Mouse (Mus musculus) hindbrain, embryonic 10.5 days (tissue): ENCODE data around the gene Bcat1. TPM values are rescaled to one million over a fixed set of nuclear protein-coding genes. Genes with fewer than 3 reads are reported as not detected.

ENCODE experiments used
- DNase-seq: peaks from one replicate; pipeline ENCODE4 v3.0.0-alpha.2; 2017; ENCODE audit warnings: low spot score
- H3K27ac ChIP-seq: fragments of 300-500 bp; sonication (generic); 2 replicates; pipeline ENCODE4 v1.5.1; 2016; ENCODE audit warnings: mild to moderate bottlenecking, moderate library complexity
- H3K27me3 ChIP-seq: fragments of 300-500 bp; sonication (generic); 2 replicates; pipeline ENCODE4 v1.6.1; 2016; ENCODE audit warnings: mild to moderate bottlenecking; ENCODE audit not compliant: poor library complexity, insufficient read depth, severe bottlenecking
- H3K36me3 ChIP-seq: fragments of 300-500 bp; sonication (generic); 2 replicates; pipeline ENCODE4 v1.6.1; 2016; ENCODE audit warnings: mild to moderate bottlenecking, moderate library complexity
- H3K4me1 ChIP-seq: fragments of 300-500 bp; sonication (generic); replicated peaks from 2 replicates; pipeline ENCODE4 v1.6.1; 2016; ENCODE audit warnings: mild to moderate bottlenecking
- H3K4me3 ChIP-seq: fragments of 300-500 bp; sonication (generic); 2 replicates; pipeline ENCODE4 v1.5.1; 2016; ENCODE audit warnings: mild to moderate bottlenecking, moderate library complexity
- H3K9me3 ChIP-seq: fragments of 300-500 bp; sonication (generic); 2 replicates; pipeline ENCODE4 v1.6.1; 2016; ENCODE audit warnings: mild to moderate bottlenecking, moderate library complexity
- WGBS: fragments of 180-500 bp; shearing (Covaris S2); methylation state at CpG from one replicate; pipeline ENCODE4 v1.1.7; 2016; 5-methylcytosine and 5-hydroxymethylcytosine counted together
- polyA plus RNA-seq: library from polyadenylated mRNA; unstranded; fragments of >200 nt; fragmentation: Nextera tagmentation; extraction: Ambion mirVana; gene quantifications from 2 replicates; pipeline ENCODE4 v1.2.1, GENCODE M21; 2016

The Bcat1 gene
- polyA plus RNA-seq, 1 experiment from 2014 or later, result 123 TPM

GRCm38 (mm10) chr6:145011141-145011540 is 64.8 kb downstream of the Bcat1 start:
- H3K9me3 ChIP-seq, result peaks cover 9% of the 10 kb centered on the region
- no peak overlapping the region for H3K4me3 ChIP-seq
- H3K36me3 ChIP-seq, result peaks cover 96% of the 10 kb centered on the region
- no peaks in the 10 kb centered on the region for H3K4me1 ChIP-seq
- H3K27me3 ChIP-seq, result no peaks in the 10 kb centered on the region
- DNase-seq, result no peak
- 82% methylated on average over 8 of the region's 8 CpGs for WGBS
- no peak overlapping the region for H3K27ac ChIP-seq

DNA sequence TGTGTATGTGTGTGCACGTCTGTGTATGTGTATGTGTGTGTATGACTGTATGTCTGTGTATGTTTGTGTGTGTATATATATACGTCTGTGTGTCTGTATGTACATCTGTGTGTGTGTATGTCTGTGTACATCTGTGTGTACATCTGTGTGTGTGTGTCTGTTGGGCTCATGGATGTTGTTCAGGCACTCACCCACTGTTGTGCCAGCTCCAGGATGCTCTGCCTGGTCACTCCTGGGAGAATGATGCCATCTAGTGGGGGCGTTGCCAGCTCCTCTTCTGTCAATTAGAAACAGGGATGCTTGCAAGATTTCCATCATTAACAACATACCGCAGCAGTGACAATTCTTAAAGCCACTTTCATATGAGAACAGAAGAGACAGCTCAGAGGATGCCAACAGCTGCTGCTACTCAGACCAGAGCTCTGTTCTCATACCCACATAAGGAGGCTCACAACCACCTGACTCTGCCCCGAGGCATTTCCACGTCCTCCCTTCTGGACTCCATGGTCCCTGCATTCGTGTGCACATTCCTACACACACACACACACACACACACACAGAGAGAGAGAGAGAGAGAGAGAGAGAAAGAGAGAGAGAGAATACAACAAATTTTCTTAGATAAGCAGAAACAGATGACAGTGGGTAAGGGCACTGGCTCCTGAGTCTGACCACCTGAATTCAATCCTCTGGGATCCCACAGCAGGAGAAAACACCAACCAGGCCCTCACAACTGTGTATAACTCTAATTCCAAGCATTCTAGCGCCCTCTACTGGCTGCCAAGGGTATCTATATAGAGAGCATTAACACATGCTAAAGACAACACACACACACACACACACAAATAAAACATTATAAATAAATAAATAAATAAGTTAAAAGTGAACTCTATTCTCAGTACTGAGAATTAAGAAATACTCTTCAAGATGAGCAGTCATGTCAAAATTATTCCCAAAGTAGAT is 65.8 kb downstream of the Bcat1 start:
- H3K4me3 ChIP-seq, result no peak overlapping the region
- no peak overlapping the region for H3K27ac ChIP-seq
- H3K4me1 ChIP-seq, result no peaks in the 10 kb centered on the region
- peaks cover 3% of the 10 kb centered on the region for H3K9me3 ChIP-seq
- no peaks in the 10 kb centered on the region for H3K27me3 ChIP-seq
- H3K36me3 ChIP-seq, result peaks cover 91% of the 10 kb centered on the region
- WGBS, result 76% methylated on average over 8 of the region's 8 CpGs
- no peak for DNase-seq

DNA sequence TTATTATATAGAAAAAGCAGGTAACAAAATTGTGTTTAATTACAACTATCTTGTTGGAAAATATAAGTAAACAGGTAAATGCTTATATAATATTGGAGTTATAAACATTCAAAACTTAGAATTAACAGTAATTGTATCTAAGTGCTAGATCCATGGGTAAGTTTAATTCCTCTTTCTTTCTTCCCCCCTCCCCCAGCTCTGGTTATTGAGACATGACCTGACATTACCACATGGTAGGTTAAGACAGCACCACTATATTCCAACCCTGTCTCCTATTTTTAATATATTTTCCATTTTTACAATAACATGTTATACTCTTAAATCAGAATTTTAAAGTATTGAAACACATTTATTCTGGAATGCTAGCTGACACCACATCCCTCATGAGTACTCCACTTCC is 72.5 kb downstream of the Bcat1 start:
- Histone ChIP-seq H3K4me1 (no peaks in the 10 kb centered on the region), H3K4me3 (no peak overlapping the region), H3K27ac (no peak overlapping the region), H3K27me3 (no peaks in the 10 kb centered on the region), H3K36me3 (peaks cover 82% of the 10 kb centered on the region), H3K9me3 (no peaks in the 10 kb centered on the region)
- DNase-seq, result no peak

GRCm38 (mm10) chr6:145002094-145002936 is 73.7 kb downstream of the Bcat1 start:
- WGBS, result 74% methylated on average over 14 of the region's 14 CpGs
- DNase-seq, result no peak
- no peaks in the 10 kb centered on the region for H3K27me3 ChIP-seq
- no peak overlapping the region for H3K27ac ChIP-seq
- H3K4me1 ChIP-seq, result no peaks in the 10 kb centered on the region
- H3K9me3 ChIP-seq, result no peaks in the 10 kb centered on the region
- no peak overlapping the region for H3K4me3 ChIP-seq
- H3K36me3 ChIP-seq, result peaks cover 81% of the 10 kb centered on the region

DNA sequence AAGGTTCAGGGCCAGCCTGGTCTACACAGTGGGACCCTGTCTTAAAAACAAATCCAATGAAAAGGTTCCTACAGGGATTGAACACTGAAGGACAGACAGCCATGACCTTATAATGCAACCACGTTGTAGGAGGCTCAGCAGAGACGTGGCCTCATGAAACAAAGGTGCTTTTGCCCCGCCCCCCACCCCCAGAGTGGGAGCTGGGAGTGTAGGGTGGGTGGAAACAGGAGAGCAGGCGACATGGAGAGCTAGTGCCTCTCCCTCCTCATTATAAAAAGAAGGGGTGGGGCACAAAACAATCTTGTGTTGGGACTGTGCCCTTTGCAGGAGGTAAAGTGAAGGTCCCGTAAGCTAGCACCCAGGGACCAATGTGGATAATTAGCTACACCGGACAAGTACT is 74.5 kb downstream of the Bcat1 start:
- Histone ChIP-seq H3K9me3 (no peaks in the 10 kb centered on the region), H3K27me3 (no peaks in the 10 kb centered on the region), H3K36me3 (peaks cover 81% of the 10 kb centered on the region), H3K4me3 (no peak overlapping the region), H3K4me1 (no peaks in the 10 kb centered on the region), H3K27ac (no peak overlapping the region)
- WGBS, result 70% methylated on average over 6 of the region's 6 CpGs
- no peak for DNase-seq

DNA sequence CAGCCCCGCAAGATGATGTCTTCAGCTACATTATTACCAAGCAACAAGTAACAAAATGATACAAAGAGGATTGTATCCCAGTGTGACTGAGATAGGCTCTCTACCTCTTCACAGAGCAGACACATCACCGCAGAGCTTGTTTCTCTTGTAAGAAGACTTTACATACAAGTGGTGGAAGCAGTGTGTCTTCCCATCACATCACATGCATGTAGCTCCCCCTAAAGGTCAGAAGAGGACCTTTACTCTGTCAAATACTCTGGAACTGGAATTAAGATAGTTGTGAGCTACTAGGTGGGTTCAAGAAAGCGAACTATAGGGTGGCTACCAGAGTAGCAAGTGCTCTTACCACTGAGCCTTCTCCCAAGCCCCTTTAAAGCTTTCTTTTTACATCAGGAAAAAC is 78.8 kb downstream of the Bcat1 start:
- no peak overlapping the region for H3K4me3 ChIP-seq
- peaks cover 63% of the 10 kb centered on the region for H3K36me3 ChIP-seq
- H3K9me3 ChIP-seq, result no peaks in the 10 kb centered on the region
- 90% methylated on average over 3 of the region's 3 CpGs for WGBS
- no peak overlapping the region for H3K27ac ChIP-seq
- peaks cover under 1% of the 10 kb centered on the region; the same call in 1 of the 2 replicates for H3K4me1 ChIP-seq
- H3K27me3 ChIP-seq, result no peaks in the 10 kb centered on the region
- no peak for DNase-seq

GRCm38 (mm10) chr6:144992111-144992510 is 83.9 kb downstream of the Bcat1 start:
- Histone ChIP-seq H3K27ac (no peak overlapping the region), H3K4me3 (no peak overlapping the region), H3K27me3 (no peaks in the 10 kb centered on the region), H3K4me1 (peaks cover 3% of the 10 kb centered on the region; the same call in 1 of the 2 replicates), H3K9me3 (no peaks in the 10 kb centered on the region), H3K36me3 (peaks cover 17% of the 10 kb centered on the region)
- DNase-seq, result no peak
- WGBS, result 57% methylated on average over 3 of the region's 3 CpGs

DNA sequence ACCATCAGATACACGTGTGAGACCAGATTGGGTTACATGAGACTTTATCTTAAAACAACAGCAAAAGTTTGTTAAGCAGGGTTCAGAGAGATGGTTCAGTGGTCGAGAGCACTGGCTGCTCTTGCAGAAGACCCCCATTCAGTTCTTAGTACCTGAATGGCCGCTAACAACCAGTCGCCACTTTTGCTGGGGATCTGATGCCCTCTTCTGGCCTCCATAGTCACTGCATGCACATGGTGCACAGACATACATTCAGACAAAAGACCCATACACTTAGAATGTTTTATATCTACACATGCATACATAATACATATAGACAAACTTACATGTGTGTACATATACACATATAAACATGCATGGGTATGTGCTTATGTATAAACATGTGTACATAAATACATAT is 86.8 kb downstream of the Bcat1 start:
- Histone ChIP-seq H3K27ac (no peak overlapping the region), H3K9me3 (no peaks in the 10 kb centered on the region), H3K27me3 (no peaks in the 10 kb centered on the region), H3K4me1 (peaks cover 3% of the 10 kb centered on the region; the same call in 1 of the 2 replicates), H3K4me3 (no peak overlapping the region), H3K36me3 (peaks cover 7% of the 10 kb centered on the region)
- DNase-seq, result no peak
- 84% methylated on average over 4 of the region's 4 CpGs for WGBS

- Histone ChIP-seq H3K27me3 (no peaks in the 10 kb centered on the region), H3K36me3 (no peaks in the 10 kb centered on the region), H3K4me3 (no peak overlapping the region), H3K9me3 (no peaks in the 10 kb centered on the region), H3K4me1 (peaks cover 3% of the 10 kb centered on the region; the same call in 1 of the 2 replicates), H3K27ac (no peak overlapping the region)
- WGBS, result 94% methylated on average over 6 of the region's 6 CpGs
- no peak for DNase-seq
These were observed 88.3 kb downstream of the Bcat1 start for GRCm38 (mm10) chr6:144987676-144988075.

GRCm38 (mm10) chr6:144987216-144987615 is 88.8 kb downstream of the Bcat1 start:
- DNase-seq, result no peak
- Histone ChIP-seq H3K9me3 (no peaks in the 10 kb centered on the region), H3K4me3 (no peak overlapping the region), H3K27ac (no peak overlapping the region), H3K27me3 (no peaks in the 10 kb centered on the region), H3K4me1 (peaks cover 2% of the 10 kb centered on the region; the same call in 1 of the 2 replicates), H3K36me3 (no peaks in the 10 kb centered on the region)
- WGBS, result 86% methylated on average over 7 of the region's 7 CpGs

DNA sequence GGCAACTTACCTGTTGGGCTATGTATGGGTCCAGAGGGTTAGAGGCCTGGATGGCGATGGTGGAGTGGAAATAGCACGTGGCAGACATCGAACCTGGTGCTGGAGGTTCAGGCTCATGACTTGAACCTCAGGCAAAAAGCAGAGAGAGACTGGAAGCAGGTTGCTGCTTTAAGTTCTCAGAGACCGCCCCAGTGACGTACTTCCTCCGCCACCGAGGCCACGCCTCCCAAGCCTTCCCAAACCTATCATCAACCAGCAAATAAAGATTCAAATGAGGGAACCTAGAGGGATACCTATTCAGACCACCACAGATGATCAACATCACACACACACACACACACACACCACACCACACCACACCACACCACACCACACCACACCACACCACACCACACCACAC is 91.8 kb downstream of the Bcat1 start:
- WGBS, result 95% methylated on average over 8 of the region's 8 CpGs

GRCm38 (mm10) chr6:144982093-144982492 is 93.9 kb downstream of the Bcat1 start:
- DNase-seq, result no peak
- H3K27ac ChIP-seq, result no peak overlapping the region
- H3K4me1 ChIP-seq, result no peaks in the 10 kb centered on the region
- H3K27me3 ChIP-seq, result no peaks in the 10 kb centered on the region
- WGBS, result 83% methylated on average over 3 of the region's 3 CpGs
- H3K36me3 ChIP-seq, result no peaks in the 10 kb centered on the region
- H3K4me3 ChIP-seq, result no peak overlapping the region
- no peaks in the 10 kb centered on the region for H3K9me3 ChIP-seq

More for the DNA sequence above, 91.8 kb downstream of the Bcat1 start:
- Histone ChIP-seq H3K4me3 (no peak overlapping the region), H3K4me1 (no peaks in the 10 kb centered on the region), H3K27me3 (no peaks in the 10 kb centered on the region), H3K27ac (no peak overlapping the region), H3K9me3 (no peaks in the 10 kb centered on the region), H3K36me3 (no peaks in the 10 kb centered on the region)
- no peak for DNase-seq

- Histone ChIP-seq H3K4me3 (no peak overlapping the region), H3K27me3 (no peaks in the 10 kb centered on the region), H3K9me3 (no peaks in the 10 kb centered on the region), H3K36me3 (no peaks in the 10 kb centered on the region), H3K27ac (no peak overlapping the region), H3K4me1 (0 out of 2 replicates have a peak, but pooled peaks cover 3% of the 10 kb centered on the region)
- WGBS, result 90% methylated on average over 8 of the region's 8 CpGs
- no peak for DNase-seq
These were observed 103.6 kb downstream of the Bcat1 start for GRCm38 (mm10) chr6:144972351-144972750.
